Mouse (Mus musculus): ENCODE data around the gene Pzp. TPM values are rescaled to one million over a fixed set of nuclear protein-coding genes. Genes with fewer than 3 reads are reported as not detected.

The Pzp gene
- total and polyA plus RNA-seq, 3 experiments = 0.57 to 3.0 (median 1.9) TPM

DNA sequence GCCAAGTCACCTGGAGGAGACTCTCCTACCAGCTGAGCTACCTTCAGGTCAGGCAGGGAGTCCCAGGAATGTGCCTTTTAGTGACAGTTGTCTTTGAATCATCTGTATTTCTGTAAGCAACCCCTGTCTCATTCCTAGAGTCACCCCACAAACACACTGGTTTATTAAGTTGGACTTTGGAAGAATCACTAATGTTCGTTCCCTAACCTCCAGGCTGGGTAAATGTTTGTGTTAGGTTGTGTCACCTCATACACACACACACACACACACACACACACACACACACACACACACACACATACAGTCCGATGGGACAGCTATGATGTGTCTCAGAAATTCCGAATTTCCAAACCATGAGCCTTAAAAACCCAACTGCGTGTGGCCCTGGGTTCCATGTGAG lies 719 bp downstream of the Pzp start:
- intact Hi-C loops (cut with DNase I) = no loop called here
- H3K4me3 ChIP-seq = no peak overlapping the region
- no peak for TF ChIP-seq POLR2A (IDR thresholded peaks at IDR 0.05; ENCODE audit: insufficient read depth, low read depth, low read length)
- TF ChIP-seq EP300 (IDR thresholded peaks at IDR 0.05; ENCODE audit: insufficient read depth, low read depth, low read length) = no peak
- no peak for TF ChIP-seq CTCF (IDR thresholded peaks at IDR 0.05)
- H3K36me3 ChIP-seq (ENCODE audit: control insufficient read depth, insufficient read depth, low read length) = no peaks in the 10 kb centered on the region
- 89% methylated on average over 4 of the region's 4 CpGs for WGBS
- H3K27ac ChIP-seq = no peak overlapping the region
- DNase-seq = no peak
- no peaks in the 10 kb centered on the region for H3K79me2 ChIP-seq (replicated peaks; ENCODE audit: control insufficient read depth, insufficient read depth, low read length)
- H3K27me3 ChIP-seq (ENCODE audit: control insufficient read depth, insufficient read depth, low read length) = no peaks in the 10 kb centered on the region
- H3K9ac ChIP-seq (ENCODE audit: low read depth, low read length) = no peak overlapping the region
- H3K4me1 ChIP-seq (ENCODE audit: control insufficient read depth, insufficient read depth, low read length) = no peaks in the 10 kb centered on the region

DNA sequence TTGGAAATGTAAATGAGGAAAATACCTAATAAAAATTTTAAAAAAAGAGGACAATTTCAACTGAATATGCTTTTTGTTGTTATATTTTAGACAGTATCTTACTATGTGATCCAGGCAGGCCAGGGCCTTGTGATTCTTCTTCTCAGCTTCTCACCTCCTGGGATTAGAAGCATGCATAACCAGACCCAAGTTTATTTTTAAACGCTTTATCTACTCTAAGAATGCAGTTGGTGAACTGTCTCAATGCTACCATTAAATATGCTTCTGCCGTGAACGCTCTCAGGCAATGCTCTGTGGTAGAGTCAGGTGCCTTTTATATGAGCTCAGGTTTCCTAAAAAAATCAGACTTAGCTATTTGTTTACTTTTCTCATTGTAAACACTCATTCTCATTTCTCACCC lies 3.2 kb downstream of the Pzp start:
- Histone ChIP-seq H3K9ac (ENCODE audit: low read depth, low read length) (no peak overlapping the region), H3K36me3 (ENCODE audit: control insufficient read depth, insufficient read depth, low read length) (no peaks in the 10 kb centered on the region), H3K79me2 (replicated peaks; ENCODE audit: control insufficient read depth, insufficient read depth, low read length) (no peaks in the 10 kb centered on the region), H3K4me1 (ENCODE audit: control insufficient read depth, insufficient read depth, low read length) (no peaks in the 10 kb centered on the region), H3K27me3 (ENCODE audit: control insufficient read depth, insufficient read depth, low read length) (no peaks in the 10 kb centered on the region), H3K4me3 (no peak overlapping the region), H3K27ac (no peak overlapping the region)
- TF ChIP-seq CTCF (IDR thresholded peaks at IDR 0.05) (no peak), POLR2A (IDR thresholded peaks at IDR 0.05; ENCODE audit: insufficient read depth, low read depth, low read length) (no peak), EP300 (IDR thresholded peaks at IDR 0.05; ENCODE audit: insufficient read depth, low read depth, low read length) (no peak)
- intact Hi-C loops (cut with DNase I) = no loop called here
- WGBS = 50% methylated on average over 3 of the region's 3 CpGs
- no peak for DNase-seq

DNA sequence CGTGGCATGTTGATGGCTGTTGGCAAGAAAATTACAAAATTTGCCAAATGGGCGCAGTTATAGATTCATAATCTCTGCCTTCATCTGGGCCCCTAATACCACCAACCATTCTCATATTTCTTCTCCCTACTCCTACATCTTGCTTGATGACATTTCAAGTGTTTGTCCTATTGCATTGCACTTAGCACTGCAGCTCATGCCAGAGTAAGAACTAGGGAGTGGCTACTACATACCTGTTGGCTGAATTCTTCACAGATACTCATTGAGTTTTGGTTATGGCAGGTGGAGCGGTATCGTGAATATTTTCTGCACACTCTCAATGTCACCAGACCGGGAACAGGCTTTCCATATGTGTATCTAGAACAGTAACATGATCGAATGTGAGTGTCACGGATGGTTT lies 7.4 kb downstream of the Pzp start:
- no peaks in the 10 kb centered on the region for H3K27me3 ChIP-seq (ENCODE audit: control insufficient read depth, insufficient read depth, low read length)
- no peaks in the 10 kb centered on the region for H3K36me3 ChIP-seq (ENCODE audit: control insufficient read depth, insufficient read depth, low read length)
- WGBS = 91% methylated on average over 7 of the region's 7 CpGs
- intact Hi-C loops (cut with DNase I) = no loop called here
- H3K9ac ChIP-seq (ENCODE audit: low read depth, low read length) = no peak overlapping the region
- H3K4me3 ChIP-seq = no peak overlapping the region
- no peaks in the 10 kb centered on the region for H3K79me2 ChIP-seq (replicated peaks; ENCODE audit: control insufficient read depth, insufficient read depth, low read length)
- TF ChIP-seq EP300 (IDR thresholded peaks at IDR 0.05; ENCODE audit: insufficient read depth, low read depth, low read length) (no peak), CTCF (IDR thresholded peaks at IDR 0.05) (no peak), POLR2A (IDR thresholded peaks at IDR 0.05; ENCODE audit: insufficient read depth, low read depth, low read length) (no peak)
- no peaks in the 10 kb centered on the region for H3K4me1 ChIP-seq (ENCODE audit: control insufficient read depth, insufficient read depth, low read length)
- no peak for DNase-seq
- H3K27ac ChIP-seq = no peak overlapping the region

DNA sequence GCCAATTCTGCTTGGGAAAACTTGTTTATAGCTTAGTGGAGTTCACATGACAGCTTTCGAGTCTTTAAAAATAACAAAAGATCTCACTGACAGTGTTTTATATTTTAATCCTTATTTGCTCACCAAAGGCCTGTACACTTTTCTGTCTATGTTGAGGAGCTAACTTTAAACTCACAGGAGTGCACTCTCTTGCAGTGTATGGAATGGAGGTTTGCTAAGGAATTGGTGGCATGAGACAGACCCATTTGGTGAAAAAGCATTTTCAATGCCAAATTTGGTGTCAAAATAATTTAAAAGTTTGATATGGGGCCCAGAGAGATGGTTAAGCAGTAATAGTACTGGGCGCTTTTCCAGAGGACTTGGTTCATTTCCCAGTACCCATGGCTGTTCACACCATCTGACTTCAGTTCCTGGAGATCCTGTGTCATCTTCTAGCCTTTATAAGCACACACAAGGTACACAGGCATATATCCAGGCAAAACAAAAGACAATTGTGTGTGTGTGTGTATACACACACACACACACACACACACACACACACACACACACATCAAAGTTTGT lies 20.8 kb downstream of the Pzp start:
- no peak overlapping the region for H3K4me3 ChIP-seq
- no peak for TF ChIP-seq EP300 (IDR thresholded peaks at IDR 0.05; ENCODE audit: insufficient read depth, low read depth, low read length)
- no peak for TF ChIP-seq POLR2A (IDR thresholded peaks at IDR 0.05; ENCODE audit: insufficient read depth, low read depth, low read length)
- no peak for TF ChIP-seq CTCF (IDR thresholded peaks at IDR 0.05)
- no peaks in the 10 kb centered on the region for H3K27me3 ChIP-seq (ENCODE audit: control insufficient read depth, insufficient read depth, low read length)
- no peak for DNase-seq
- H3K36me3 ChIP-seq (ENCODE audit: control insufficient read depth, insufficient read depth, low read length) = no peaks in the 10 kb centered on the region
- H3K27ac ChIP-seq = no peak overlapping the region
- 83% methylated on average over 2 of the region's 2 CpGs for WGBS
- H3K79me2 ChIP-seq (replicated peaks; ENCODE audit: control insufficient read depth, insufficient read depth, low read length) = no peaks in the 10 kb centered on the region
- no peak overlapping the region for H3K9ac ChIP-seq (ENCODE audit: low read depth, low read length)
- intact Hi-C loops (cut with DNase I) = no loop called here
- no peaks in the 10 kb centered on the region for H3K4me1 ChIP-seq (ENCODE audit: control insufficient read depth, insufficient read depth, low read length)

DNA sequence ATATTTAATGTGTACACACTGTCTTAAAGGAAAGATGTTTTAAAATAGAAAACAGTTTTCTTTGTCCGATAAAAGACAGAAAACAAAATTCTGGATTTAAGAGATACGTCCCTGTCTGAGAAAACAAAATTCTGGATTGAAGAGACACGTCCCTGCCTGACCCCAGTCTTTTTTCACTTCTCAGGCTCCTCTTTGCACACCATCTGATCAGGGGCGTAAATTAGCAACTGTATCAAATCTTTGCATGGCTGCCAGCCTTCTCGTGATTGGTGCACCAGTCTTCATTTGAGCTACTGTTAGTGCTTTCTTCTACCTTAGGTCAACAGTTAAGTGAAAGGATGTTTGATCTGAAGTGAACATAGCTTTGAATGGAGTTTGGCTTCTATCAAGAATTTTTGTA lies 21.8 kb downstream of the Pzp start:
- Histone ChIP-seq H3K36me3 (ENCODE audit: control insufficient read depth, insufficient read depth, low read length) (no peaks in the 10 kb centered on the region), H3K4me3 (no peak overlapping the region), H3K9ac (ENCODE audit: low read depth, low read length) (no peak overlapping the region), H3K79me2 (replicated peaks; ENCODE audit: control insufficient read depth, insufficient read depth, low read length) (no peaks in the 10 kb centered on the region), H3K4me1 (ENCODE audit: control insufficient read depth, insufficient read depth, low read length) (no peaks in the 10 kb centered on the region), H3K27me3 (ENCODE audit: control insufficient read depth, insufficient read depth, low read length) (no peaks in the 10 kb centered on the region), H3K27ac (no peak overlapping the region)
- WGBS = 74% methylated on average over 5 of the region's 5 CpGs
- intact Hi-C loops (cut with DNase I) = no loop called here
- TF ChIP-seq POLR2A (IDR thresholded peaks at IDR 0.05; ENCODE audit: insufficient read depth, low read depth, low read length) = no peak
- TF ChIP-seq CTCF (IDR thresholded peaks at IDR 0.05) = no peak
- TF ChIP-seq EP300 (IDR thresholded peaks at IDR 0.05; ENCODE audit: insufficient read depth, low read depth, low read length) = no peak
- DNase-seq = no peak

DNA sequence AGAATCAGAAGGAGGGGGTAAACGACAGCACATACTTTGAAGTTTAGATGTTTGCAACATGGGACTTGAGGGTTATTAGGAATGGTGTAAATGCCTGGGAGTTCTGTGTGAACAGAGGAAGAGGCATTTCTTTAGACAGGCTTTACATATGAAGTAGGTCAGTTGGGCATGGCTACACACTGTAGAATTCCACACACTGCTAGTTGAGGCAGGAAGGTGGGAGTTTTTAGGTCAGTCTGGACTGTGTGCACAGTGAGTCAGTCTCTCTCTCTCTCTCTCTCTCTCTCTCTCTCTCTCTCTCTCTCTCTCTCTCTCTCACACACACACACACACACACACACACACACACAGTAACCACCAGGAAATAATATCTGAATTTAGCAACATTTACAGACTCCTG lies 31.2 kb downstream of the Pzp start:
- 66% methylated on average over 1 of the region's 1 CpGs for WGBS
- no peak for TF ChIP-seq EP300 (IDR thresholded peaks at IDR 0.05; ENCODE audit: insufficient read depth, low read depth, low read length)
- TF ChIP-seq POLR2A (IDR thresholded peaks at IDR 0.05; ENCODE audit: insufficient read depth, low read depth, low read length) = no peak
- no peak for TF ChIP-seq CTCF (IDR thresholded peaks at IDR 0.05)
- intact Hi-C loops (cut with DNase I) = no loop called here

More for the DNA sequence above, 31.2 kb downstream of the Pzp start:
- Histone ChIP-seq H3K4me3 (no peak overlapping the region), H3K27me3 (ENCODE audit: control insufficient read depth, insufficient read depth, low read length) (no peaks in the 10 kb centered on the region), H3K36me3 (ENCODE audit: control insufficient read depth, insufficient read depth, low read length) (no peaks in the 10 kb centered on the region), H3K4me1 (ENCODE audit: control insufficient read depth, insufficient read depth, low read length) (no peaks in the 10 kb centered on the region), H3K79me2 (replicated peaks; ENCODE audit: control insufficient read depth, insufficient read depth, low read length) (no peaks in the 10 kb centered on the region), H3K27ac (no peak overlapping the region), H3K9ac (ENCODE audit: low read depth, low read length) (no peak overlapping the region)
- DNase-seq = no peak
